Mouse (Mus musculus): ENCODE measurements around the gene Msl3. TPM values are rescaled to one million over a fixed set of nuclear protein-coding genes. Genes with fewer than 3 reads are reported as not detected.
A peak's percentile ranks its signal among the peaks of the same experiment; 100 is the strongest.
"Not testable (repeated sequence)": the region's sequence is repeated elsewhere in the genome, so short reads cannot be mapped to it uniquely, and the experiment has no call there.

Msl3 gene
- polyA plus RNA-seq, 1 experiment from 2014 or later, result 18.3 TPM

DNA sequence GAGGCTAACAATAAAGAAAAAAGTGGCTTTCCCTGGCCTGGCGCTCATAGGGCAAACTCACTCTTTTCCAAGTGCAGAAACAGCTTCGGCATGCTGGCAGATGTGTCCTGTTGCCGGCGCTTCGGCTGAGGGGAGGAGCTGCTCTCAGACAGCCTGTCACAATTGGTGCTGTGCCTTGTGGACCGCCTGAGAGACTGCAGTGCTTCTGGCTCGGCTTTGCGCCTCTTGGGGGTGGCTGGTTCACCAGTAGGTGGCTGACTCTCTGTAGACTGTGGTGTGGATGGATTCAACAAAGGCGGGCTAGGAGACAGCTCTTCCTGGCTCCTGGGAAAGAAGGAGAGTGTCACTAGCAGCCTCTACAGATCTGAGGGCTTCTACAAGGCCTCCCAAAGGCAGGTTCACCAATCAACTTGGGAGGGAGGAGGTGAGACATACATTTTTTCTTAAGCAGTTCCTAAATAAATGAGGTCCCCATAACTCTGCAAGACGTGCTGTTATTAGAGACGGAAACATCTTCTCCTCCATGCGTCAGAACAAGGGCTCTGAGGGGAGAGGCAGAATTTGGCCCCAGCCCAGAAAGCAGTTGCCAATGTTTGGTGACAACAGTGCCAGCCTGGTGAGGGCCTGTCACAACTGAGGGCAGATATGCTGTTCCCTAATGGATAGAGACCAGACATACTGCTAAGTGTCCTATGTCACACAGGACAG lies 9.6 kb downstream of the Msl3 start:
- TF ChIP-seq CTCF (IDR thresholded peaks at IDR 0.05; ENCODE audit: low read depth), result no peak
- Histone ChIP-seq H3K27me3 (replicated peaks; ENCODE audit: control insufficient read depth, insufficient read depth, low read length) (no peaks in the 10 kb centered on the region), H3K9ac (ENCODE audit: low read depth, low read length) (no peak overlapping the region), H3K27ac (ENCODE audit: low read depth, low read length) (no peak overlapping the region), H3K4me1 (replicated peaks; ENCODE audit: control insufficient read depth, insufficient read depth, low read length) (no peaks in the 10 kb centered on the region), H3K4me3 (ENCODE audit: low read depth, low read length) (no peak overlapping the region), H3K4me2 (replicated peaks; ENCODE audit: low read depth) (no peak overlapping the region), H3K36me3 (ENCODE audit: control insufficient read depth, insufficient read depth) (peaks cover 13% of the 10 kb centered on the region; the same call in 1 of the 2 replicates), H3K9me3 (ENCODE audit: control insufficient read depth) (no peaks in the 10 kb centered on the region)
- ATAC-seq, result no peak
- WGBS, result 79% methylated on average over 11 of the region's 12 CpGs

DNA sequence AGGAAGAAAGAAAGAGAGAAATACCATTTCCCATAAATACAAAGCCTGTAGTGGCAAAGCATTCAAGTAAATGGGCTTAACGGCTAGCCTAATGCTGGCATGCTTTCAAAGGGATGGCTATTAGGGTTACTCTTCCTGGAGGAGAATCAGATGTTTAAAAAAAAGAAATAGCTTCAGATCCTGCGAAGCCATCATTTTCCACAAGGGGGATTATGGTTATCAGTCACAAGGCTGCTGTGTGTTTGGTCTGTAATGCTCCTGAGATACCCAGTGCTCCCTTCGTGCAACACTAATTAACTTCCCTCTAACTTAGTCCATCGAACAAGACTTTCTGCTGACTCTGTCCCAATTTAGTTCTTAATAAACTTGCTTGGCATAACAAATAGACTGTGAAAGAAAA lies 13.5 kb downstream of the Msl3 start:
- no peaks in the 10 kb centered on the region for H3K9me3 ChIP-seq (ENCODE audit: control insufficient read depth)
- no peaks in the 10 kb centered on the region for H3K4me1 ChIP-seq (replicated peaks; ENCODE audit: control insufficient read depth, insufficient read depth, low read length)
- H3K27ac ChIP-seq (ENCODE audit: low read depth, low read length), result no peak overlapping the region
- 57% methylated on average over 4 of the region's 4 CpGs for WGBS
- H3K36me3 ChIP-seq (ENCODE audit: control insufficient read depth, insufficient read depth), result peaks cover 3% of the 10 kb centered on the region
- no peaks in the 10 kb centered on the region for H3K27me3 ChIP-seq (replicated peaks; ENCODE audit: control insufficient read depth, insufficient read depth, low read length)
- H3K9ac ChIP-seq (ENCODE audit: low read depth, low read length), result no peak overlapping the region
- peak; percentile 31; the same call in 1 of the 2 replicates for TF ChIP-seq CTCF (IDR thresholded peaks at IDR 0.05; ENCODE audit: low read depth)
- H3K4me3 ChIP-seq (ENCODE audit: low read depth, low read length), result no peak overlapping the region
- no peak for ATAC-seq
- no peak overlapping the region for H3K4me2 ChIP-seq (replicated peaks; ENCODE audit: low read depth)

DNA sequence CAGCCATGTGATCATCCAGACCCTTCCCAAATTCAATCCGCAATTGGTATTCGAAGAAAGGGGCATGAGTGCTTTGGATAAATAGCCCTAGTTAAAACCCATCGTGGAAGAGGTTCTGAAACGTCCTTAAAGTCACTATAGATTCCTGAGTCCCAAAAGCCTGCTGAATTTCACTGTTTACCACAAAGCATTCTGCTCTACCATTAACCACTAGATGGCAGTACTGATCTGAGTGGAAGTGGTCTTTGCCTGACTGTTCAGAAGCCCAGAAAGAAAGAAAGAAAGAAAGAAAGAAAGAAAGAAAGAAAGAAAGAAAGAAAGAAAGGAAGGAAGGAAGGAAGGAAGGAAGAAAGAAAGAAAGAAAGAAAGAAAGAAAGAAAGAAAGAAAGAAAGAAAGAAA lies 13.9 kb downstream of the Msl3 start:
- H3K4me1 ChIP-seq (replicated peaks; ENCODE audit: control insufficient read depth, insufficient read depth, low read length); H3K27me3 ChIP-seq (replicated peaks; ENCODE audit: control insufficient read depth, insufficient read depth, low read length); ATAC-seq; H3K27ac ChIP-seq (ENCODE audit: low read depth, low read length); H3K4me2 ChIP-seq (replicated peaks; ENCODE audit: low read depth); H3K9ac ChIP-seq (ENCODE audit: low read depth, low read length); H3K36me3 ChIP-seq (ENCODE audit: control insufficient read depth, insufficient read depth); H3K4me3 ChIP-seq (ENCODE audit: low read depth, low read length); H3K9me3 ChIP-seq (ENCODE audit: control insufficient read depth): not testable (repeated sequence)
- TF ChIP-seq CTCF (IDR thresholded peaks at IDR 0.05; ENCODE audit: low read depth), result peak; percentile 68
- WGBS, result 61% methylated on average over 4 of the region's 4 CpGs

DNA sequence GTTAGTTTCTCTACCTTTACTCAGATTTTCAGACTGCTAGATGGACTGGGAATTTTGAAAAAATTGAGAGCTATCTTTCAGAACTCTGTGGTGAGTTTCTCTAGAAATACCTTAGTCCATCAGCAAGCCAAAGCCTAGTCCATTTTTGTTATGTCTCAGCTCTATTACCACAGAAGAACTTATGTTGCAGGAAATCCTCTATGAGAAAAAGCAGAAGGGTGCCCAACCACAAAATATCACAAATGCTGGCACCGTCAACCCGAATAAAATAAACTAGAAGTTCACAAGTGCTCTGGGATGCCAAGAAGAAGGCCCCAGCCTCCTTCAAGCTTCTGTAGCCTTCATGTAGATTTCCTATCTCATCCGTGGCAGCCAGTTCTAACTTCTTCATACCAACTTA lies 14.4 kb downstream of the Msl3 start:
- Histone ChIP-seq H3K27ac (ENCODE audit: low read depth, low read length) (no peak overlapping the region), H3K4me2 (replicated peaks; ENCODE audit: low read depth) (no peak overlapping the region), H3K9ac (ENCODE audit: low read depth, low read length) (no peak overlapping the region), H3K4me1 (replicated peaks; ENCODE audit: control insufficient read depth, insufficient read depth, low read length) (no peaks in the 10 kb centered on the region), H3K36me3 (ENCODE audit: control insufficient read depth, insufficient read depth) (peaks cover 3% of the 10 kb centered on the region), H3K4me3 (ENCODE audit: low read depth, low read length) (no peak overlapping the region), H3K9me3 (ENCODE audit: control insufficient read depth) (no peaks in the 10 kb centered on the region), H3K27me3 (replicated peaks; ENCODE audit: control insufficient read depth, insufficient read depth, low read length) (no peaks in the 10 kb centered on the region)
- TF ChIP-seq CTCF (IDR thresholded peaks at IDR 0.05; ENCODE audit: low read depth), result no peak
- ATAC-seq, result no peak
- WGBS, result 84% methylated on average over 3 of the region's 3 CpGs

DNA sequence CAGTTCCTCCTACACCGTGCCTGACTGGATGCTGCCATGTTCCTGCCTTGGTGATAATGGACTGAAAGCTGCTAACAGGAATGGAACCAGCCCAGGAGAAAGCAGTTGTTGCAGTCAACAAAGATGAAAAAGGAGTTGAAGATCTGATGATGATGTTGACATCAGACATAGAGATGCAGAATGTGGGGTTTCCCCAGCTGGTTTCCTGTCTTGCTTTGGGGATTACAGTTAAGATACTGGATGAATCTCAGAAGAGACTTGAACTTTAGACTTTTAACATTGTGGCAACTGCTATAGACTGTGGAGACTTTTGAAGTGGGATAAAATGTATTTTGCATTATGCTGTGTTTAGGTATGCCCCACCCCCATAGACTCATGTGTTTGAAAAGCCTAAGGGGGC lies 15.9 kb downstream of the Msl3 start:
- ATAC-seq, result no peak
- no peak overlapping the region for H3K4me2 ChIP-seq (replicated peaks; ENCODE audit: low read depth)
- H3K27me3 ChIP-seq (replicated peaks; ENCODE audit: control insufficient read depth, insufficient read depth, low read length), result no peaks in the 10 kb centered on the region
- no peaks in the 10 kb centered on the region for H3K9me3 ChIP-seq (ENCODE audit: control insufficient read depth)
- no peak overlapping the region for H3K4me3 ChIP-seq (ENCODE audit: low read depth, low read length)
- H3K4me1 ChIP-seq (replicated peaks; ENCODE audit: control insufficient read depth, insufficient read depth, low read length), result no peaks in the 10 kb centered on the region
- WGBS, result 100% methylated on average over 1 of the region's 1 CpGs
- H3K27ac ChIP-seq (ENCODE audit: low read depth, low read length), result no peak overlapping the region
- TF ChIP-seq CTCF (IDR thresholded peaks at IDR 0.05; ENCODE audit: low read depth), result no peak
- no peak overlapping the region for H3K9ac ChIP-seq (ENCODE audit: low read depth, low read length)
- H3K36me3 ChIP-seq (ENCODE audit: control insufficient read depth, insufficient read depth), result peaks cover 3% of the 10 kb centered on the region

DNA sequence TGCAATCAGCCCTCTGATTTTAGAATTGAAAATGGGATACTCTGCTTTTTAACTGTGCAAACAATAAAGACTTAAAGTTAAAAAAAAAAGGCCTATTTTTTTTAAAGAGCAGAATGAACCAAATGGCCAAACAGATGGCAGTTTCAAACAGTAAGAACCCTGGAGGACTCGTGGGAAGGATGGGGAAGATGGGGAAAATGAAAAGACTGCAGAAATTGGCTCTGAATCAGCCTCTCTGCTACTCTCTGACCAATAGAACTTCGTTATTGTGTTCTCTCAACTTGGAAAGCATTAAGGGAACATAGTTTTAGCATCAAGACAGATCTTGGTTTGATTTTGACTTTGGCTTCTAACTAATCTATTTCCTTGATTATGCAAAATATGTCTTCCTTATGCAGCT lies 24.4 kb downstream of the Msl3 start:
- no peak for ATAC-seq
- WGBS, result 66% methylated on average over 2 of the region's 2 CpGs
- no peak for TF ChIP-seq CTCF (IDR thresholded peaks at IDR 0.05; ENCODE audit: low read depth)
- no peak overlapping the region for H3K27ac ChIP-seq (ENCODE audit: low read depth, low read length)
- H3K4me3 ChIP-seq (ENCODE audit: low read depth, low read length), result no peak overlapping the region
- H3K4me1 ChIP-seq (replicated peaks; ENCODE audit: control insufficient read depth, insufficient read depth, low read length), result no peaks in the 10 kb centered on the region
- H3K27me3 ChIP-seq (replicated peaks; ENCODE audit: control insufficient read depth, insufficient read depth, low read length), result no peaks in the 10 kb centered on the region
- no peak overlapping the region for H3K9ac ChIP-seq (ENCODE audit: low read depth, low read length)
- no peaks in the 10 kb centered on the region; the same call in 1 of the 2 replicates for H3K36me3 ChIP-seq (ENCODE audit: control insufficient read depth, insufficient read depth)
- no peak overlapping the region for H3K4me2 ChIP-seq (replicated peaks; ENCODE audit: low read depth)
- no peaks in the 10 kb centered on the region for H3K9me3 ChIP-seq (ENCODE audit: control insufficient read depth)

All from intestine, postnatal 0 days (tissue).